Mouse (Mus musculus): ENCODE data around the gene Tgfb3.

The Tgfb3 gene

GRCm38 (mm10) chr12:86079202-86079667, 394 bp upstream of the Tgfb3 start:
- peak; percentile 96 for DNase-seq (ENCODE audit: low read depth)

- DNase-seq (ENCODE audit: low read depth): no peak
Observed at GRCm38 (mm10) chr12:86078176-86078552, 677 bp downstream of the Tgfb3 start.

DNA sequence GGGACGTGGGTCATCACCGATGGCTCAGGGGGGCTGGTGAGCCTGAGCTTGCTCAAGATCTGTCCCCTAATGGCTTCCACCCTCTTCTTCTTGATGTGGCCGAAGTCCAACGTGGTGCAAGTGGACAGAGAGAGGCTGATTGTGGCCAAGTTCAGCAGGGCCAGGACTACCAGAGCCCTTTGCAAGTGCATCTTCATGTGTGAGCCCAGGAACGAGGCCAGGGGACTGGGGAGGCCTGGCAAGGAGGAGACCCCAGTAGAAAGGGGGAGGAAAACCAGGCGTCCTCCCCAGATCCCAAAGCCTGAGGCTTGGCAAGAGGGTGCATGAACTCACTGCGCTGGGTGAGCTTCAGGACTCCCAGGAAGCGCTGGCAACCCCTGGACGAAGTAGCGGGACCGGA, 1.1 kb downstream of the Tgfb3 start:
- peak; percentile 50 for DNase-seq (ENCODE audit: low read depth)

DNA sequence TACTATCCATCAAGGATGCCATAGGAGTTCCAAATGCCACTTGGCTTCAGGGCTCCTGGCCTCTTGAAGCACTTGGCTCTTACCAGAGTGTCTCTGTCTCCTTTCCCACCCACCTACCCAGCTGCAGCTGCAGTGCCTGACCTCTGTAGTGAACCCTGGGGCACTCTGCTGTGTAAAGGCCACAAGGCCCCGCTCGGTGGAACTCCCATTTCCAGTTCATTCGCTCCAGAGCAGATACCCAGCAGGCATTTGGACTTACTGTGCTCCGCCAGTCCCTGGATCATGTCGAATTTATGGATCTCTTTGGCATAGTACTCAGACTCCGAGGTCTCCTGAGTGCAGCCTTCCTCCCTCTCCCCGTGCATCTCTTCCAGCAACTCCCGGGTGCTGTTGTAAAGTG, 1.5 kb downstream of the Tgfb3 start:
- peak; percentile 35 for DNase-seq (ENCODE audit: low read depth)

GRCm38 (mm10) chr12:86076321-86076901, 2.4 kb downstream of the Tgfb3 start:
- DNase-seq (ENCODE audit: low read depth): peak; percentile 77

DNA sequence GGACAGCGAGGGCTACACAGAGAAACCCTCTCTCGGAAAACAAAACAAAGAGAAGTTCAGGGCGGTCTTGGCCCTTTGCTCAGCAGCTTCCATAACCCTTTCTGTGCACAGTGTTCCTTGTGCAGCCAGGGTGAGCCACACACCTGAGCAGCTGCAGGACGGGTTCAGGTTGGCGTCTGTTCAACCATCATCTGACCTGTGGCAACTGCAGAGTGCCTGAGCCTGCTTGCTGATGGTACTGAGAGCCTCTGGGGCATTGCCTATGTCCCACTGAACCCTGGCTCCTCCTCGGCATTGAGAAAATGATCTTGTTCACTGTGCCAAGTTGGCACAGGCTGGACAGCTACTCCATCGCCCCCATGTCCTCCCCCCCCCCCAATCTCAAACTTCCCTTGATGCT, 3.5 kb downstream of the Tgfb3 start:
- no peak for DNase-seq (ENCODE audit: low read depth)

DNA sequence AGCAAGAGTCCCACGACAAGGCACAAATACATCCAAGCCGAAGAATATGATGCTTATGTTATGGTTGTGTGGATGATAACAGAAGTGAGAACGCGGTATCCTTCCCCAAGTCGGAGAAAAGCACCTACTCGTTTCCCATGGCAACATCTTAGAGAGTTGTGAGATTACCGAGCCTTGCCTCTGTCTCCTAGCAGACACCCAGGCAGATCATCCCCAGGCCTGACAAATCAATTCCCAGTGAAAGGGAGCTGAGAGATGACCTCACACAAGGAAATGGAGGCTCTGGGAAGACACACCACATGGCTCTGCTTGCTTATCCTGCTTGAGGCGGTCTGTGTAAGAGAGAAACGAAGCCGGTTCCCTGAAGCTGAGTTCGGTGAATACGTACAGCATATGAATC, 4.2 kb downstream of the Tgfb3 start:
- no peak for DNase-seq (ENCODE audit: low read depth)

DNA sequence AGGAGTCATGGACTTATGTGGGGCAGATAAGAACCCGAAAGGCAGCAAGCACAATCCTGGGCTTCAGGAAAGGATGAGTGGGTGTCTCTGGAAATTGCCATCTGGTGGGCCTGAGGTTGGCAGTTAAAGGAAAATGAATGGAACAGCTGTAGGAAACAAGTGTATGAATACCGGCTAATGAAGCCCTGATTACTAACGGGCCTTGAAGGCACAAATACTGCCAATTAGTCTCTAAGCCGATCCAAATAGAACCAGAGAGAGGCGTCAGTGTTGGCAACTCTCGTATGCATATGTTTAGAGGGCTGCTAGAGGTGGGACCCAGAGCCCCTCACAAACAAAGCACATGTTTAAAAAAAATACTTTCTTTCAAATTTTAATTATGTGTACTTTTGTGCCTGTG, 7.4 kb downstream of the Tgfb3 start:
- no peak for DNase-seq (ENCODE audit: low read depth)

DNA sequence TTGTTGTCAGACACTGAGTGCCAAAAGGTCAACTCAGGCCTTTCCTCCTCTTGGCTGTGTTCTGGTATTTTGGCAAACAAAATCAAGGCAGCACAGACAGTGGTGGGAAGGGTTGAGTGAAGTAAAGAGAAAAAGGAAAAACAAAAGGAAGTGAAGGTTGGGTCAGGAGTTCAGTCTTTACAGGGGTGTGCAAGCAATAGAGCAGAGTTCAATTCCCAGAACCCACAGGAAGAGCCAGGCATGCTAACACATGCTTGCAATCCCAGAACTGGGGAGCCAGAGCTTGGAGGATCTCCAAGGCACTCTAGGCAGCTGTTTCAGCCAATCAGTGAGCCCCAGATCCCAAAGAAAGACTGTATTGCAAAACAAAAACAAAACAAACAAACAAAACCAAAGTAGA, 14.0 kb downstream of the Tgfb3 start:
- no peak for DNase-seq (ENCODE audit: low read depth)

GRCm38 (mm10) chr12:86059341-86059740, 19.5 kb downstream of the Tgfb3 start:
- no peak for DNase-seq (ENCODE audit: low read depth)

GRCm38 (mm10) chr12:86057516-86057915, 21.3 kb downstream of the Tgfb3 start:
- DNase-seq (ENCODE audit: low read depth): no peak

DNA sequence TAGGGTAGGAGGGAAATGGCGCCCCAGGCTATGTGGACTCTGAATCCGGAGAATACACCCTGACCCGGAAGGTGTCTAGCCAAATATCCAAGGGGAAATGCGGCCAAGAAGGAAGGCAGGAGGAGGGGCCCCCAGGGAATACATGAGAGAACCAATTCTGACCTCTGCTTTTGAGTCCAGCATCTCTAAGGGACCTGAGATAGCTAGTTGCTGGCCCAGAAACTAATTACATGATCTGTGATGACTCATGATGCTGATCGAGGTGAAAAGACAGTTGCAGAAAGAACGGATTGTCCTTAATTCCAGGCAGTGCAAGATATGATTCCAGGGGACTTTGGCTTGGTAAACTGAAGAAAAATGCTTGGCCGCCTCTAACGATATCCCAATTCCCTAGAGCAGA, 21.9 kb downstream of the Tgfb3 start:
- no peak for DNase-seq (ENCODE audit: low read depth)

DNA sequence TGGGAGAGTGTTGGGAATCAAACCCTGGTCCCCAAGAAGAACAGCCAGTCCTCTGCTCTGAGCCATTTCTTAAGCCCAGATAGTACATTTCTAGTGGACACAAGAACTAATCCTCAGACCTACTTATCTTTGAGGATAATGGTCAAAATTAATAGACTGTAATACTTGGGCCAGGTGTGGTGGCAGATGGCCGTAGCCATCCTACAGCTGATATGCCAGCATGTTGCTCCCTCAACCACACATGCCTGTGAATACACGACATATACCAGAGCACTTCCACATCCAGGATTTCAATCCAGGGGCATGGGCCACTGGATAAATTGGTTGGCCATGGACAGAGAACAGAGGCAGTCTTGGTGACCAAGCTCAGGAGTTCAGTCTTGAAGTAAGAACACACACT, 23.5 kb downstream of the Tgfb3 start:
- no peak for DNase-seq (ENCODE audit: low read depth)

DNA sequence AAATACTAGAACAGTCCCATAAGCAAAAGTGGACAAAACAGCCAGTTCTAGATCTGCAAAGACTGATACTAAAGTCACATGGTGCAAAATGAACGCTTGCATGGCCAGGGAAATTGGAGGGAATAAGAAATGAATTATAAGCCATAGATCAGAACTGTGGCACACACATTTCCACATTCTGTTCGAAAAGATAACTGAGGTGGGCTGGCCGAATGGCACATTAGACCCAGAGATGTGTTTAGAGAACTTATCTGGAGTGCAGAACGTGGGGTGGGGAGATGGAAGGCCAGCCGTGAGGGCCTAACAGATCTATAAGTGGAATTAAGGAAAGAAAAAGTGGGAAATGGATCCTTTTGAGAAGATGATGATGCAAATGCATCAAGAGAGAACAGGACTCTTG, 27.4 kb downstream of the Tgfb3 start:
- DNase-seq (ENCODE audit: low read depth): no peak

- DNase-seq (ENCODE audit: low read depth): no peak
Observed at GRCm38 (mm10) chr12:86049813-86050212, 29.0 kb downstream of the Tgfb3 start.

DNA sequence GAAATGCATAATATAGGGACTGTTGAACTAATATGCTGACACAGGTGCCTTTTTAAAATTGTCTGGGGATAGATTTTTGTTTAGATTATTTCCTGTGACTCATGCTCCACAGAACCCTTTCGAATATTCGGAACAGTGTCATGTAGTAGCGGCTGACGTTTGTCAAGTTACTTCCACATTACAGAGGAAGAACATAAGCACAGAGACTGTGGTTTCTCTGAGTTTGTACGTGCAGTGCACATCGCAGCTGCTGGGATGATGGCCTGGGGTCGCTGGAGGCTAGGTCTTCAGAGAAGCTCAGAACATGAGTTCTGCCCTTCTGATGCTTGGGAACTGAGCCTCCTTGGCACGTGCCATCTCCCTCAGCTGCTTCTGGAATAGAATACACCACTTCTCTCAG, 31.5 kb downstream of the Tgfb3 start:
- DNase-seq (ENCODE audit: low read depth): no peak

- no peak for DNase-seq (ENCODE audit: low read depth)
Observed at GRCm38 (mm10) chr12:86046776-86047175, 32.1 kb downstream of the Tgfb3 start.

DNA sequence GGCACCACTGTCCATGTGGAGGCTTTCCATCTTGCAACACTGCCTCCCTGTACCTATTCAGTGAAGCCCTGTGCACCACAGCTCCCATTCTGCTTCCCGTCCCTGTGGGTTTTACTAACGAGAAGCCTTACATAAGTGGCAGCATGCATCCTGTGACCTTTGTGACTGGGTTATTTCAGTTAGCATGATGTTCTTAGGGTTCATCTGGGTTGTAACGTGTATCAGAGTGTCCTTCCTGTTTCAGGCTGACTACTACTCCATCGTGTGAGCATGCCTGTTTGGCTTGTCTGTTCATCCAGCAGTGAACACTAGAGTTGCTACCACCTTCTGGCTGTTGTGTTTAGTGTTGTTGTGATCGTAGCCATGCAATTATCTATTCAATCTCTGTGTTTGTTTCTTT, 32.7 kb downstream of the Tgfb3 start:
- no peak for DNase-seq (ENCODE audit: low read depth)

DNA sequence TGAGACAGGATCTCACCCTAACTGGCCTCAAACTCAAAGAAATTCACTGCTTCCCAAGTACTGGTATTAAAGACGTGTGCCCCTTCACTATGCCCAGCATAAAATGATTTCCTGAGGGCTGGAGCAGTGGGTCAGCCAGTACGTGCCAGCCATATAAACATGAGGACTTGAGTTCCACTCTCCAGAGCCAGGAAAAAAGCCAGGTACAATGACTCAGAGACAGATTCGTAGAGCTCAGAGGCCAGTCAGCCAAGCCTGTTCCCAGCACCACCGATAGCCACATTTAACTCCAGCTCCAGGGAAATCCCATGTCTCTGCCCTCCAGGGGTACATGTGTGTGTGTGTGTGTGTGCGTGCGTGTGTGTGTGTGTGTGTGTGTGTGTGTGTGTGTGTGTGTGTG, 39.1 kb downstream of the Tgfb3 start:
- peak; percentile 57 for DNase-seq (ENCODE audit: low read depth)

DNA sequence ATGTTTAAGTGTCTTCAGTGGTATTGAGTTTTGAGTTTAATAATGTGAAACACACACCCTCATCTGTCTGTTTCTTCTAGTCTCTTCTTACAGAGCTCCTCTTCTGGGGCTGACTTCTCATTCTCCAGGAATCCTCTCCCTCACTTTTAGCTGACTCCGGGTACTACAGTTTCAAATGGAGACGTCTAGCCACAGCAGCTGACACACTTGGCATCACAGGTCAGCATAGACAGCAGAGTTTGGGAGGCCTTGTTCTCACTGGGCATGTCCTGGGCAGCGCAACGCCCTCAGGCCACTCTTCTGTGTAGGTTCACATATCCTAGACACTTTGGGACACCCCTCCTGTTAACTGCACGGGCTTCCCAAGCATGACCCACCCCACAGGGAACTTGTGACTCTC, 39.8 kb downstream of the Tgfb3 start:
- peak; percentile 29 for DNase-seq (ENCODE audit: low read depth)

GRCm38 (mm10) chr12:86037235-86037921, 41.5 kb downstream of the Tgfb3 start:
- no peak for DNase-seq (ENCODE audit: low read depth)

- no peak for DNase-seq (ENCODE audit: low read depth)
Observed at GRCm38 (mm10) chr12:86036368-86037166, 42.3 kb downstream of the Tgfb3 start.

- DNase-seq (ENCODE audit: low read depth): no peak
Observed at GRCm38 (mm10) chr12:86035586-86035985, 43.3 kb downstream of the Tgfb3 start.

All from NIH3T3 (cell line).